Comparison of ENCODE assay signal across 11 mouse cellular contexts in the genomic region with DNA sequence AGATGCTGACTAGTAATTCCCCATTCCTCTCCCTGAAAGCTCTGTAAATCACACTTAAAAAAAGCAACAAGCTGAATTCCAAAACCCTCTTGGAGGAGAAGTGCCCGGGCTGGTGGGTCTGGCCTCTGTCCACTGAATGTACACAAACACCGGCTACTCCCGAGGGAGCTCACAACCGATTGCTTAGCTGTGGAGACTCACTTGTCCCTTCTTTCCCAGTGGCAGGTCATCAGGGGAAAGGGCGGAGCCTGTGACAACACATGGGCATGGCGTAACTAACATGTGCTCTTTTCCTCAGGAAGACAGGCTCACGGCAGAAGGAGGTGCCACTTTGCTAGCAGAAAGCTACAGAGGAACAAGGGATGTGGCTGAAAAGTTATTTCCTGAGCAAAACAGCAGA.
DNase-seq lines count a peak whose midpoint lies in the region; ATAC-seq and TF ChIP-seq lines count a peak whose summit lies in the region.
"Had no signal": no experiment of that assay in that cellular context is flagged by ENCODE, and none has a peak within 500 bp of the region (broad histone marks: within the 10 kb centered on the region; RNA-seq: fewer than 3 reads in every experiment).

No protein-coding gene starts in this region.

- H3K9me3 ChIP-seq in midbrain, embryonic 10.5 days (replicated peaks) = no peaks in the 10 kb centered on the region
- H3K9me3 ChIP-seq in midbrain, embryonic 11.5 days (ENCODE audit: control insufficient read depth, low read length) = no peaks in the 10 kb centered on the region
- no peaks in the 10 kb centered on the region for H3K9me3 ChIP-seq in stomach, postnatal 0 days (ENCODE audit: control insufficient read depth, low read length)
- H3K9me3 ChIP-seq: forebrain, embryonic 13.5 days; kidney, embryonic 15.5 days had no signal

- H3K36me3 ChIP-seq in midbrain, embryonic 10.5 days = no peaks in the 10 kb centered on the region
- no peaks in the 10 kb centered on the region for H3K36me3 ChIP-seq in midbrain, embryonic 11.5 days (ENCODE audit: control insufficient read depth, insufficient read depth, low read length)
- no peaks in the 10 kb centered on the region for H3K36me3 ChIP-seq in stomach, postnatal 0 days (ENCODE audit: control insufficient read depth, insufficient read depth, low read length)
- no peaks in the 10 kb centered on the region for H3K36me3 ChIP-seq in thymus, adult 2 months (ENCODE audit: control insufficient read depth, insufficient read depth, low read length)
- H3K36me3 ChIP-seq: kidney, embryonic 15.5 days had no signal

- H3K4me1 ChIP-seq in midbrain, embryonic 10.5 days = peaks cover 46% of the 10 kb centered on the region
- peaks cover 17% of the 10 kb centered on the region for H3K4me1 ChIP-seq in midbrain, embryonic 11.5 days (ENCODE audit: control insufficient read depth, insufficient read depth, low read length)
- no peaks in the 10 kb centered on the region for H3K4me1 ChIP-seq in stomach, postnatal 0 days (replicated peaks; ENCODE audit: control insufficient read depth, insufficient read depth)
- H3K4me1 ChIP-seq in thymus, adult 2 months (replicated peaks; ENCODE audit: control insufficient read depth, insufficient read depth, low read length) = no peaks in the 10 kb centered on the region
- H3K4me1 ChIP-seq: kidney, embryonic 15.5 days had no signal

- 68% methylated on average over 7 of the region's 7 CpGs for WGBS in midbrain, embryonic 10.5 days
- WGBS in midbrain, embryonic 11.5 days = 62% methylated on average over 7 of the region's 7 CpGs
- 28% methylated on average over 7 of the region's 7 CpGs for WGBS in stomach, postnatal 0 days
- 50% methylated on average over 7 of the region's 7 CpGs for WGBS in thymus, adult 2 months

- H3K4me3 ChIP-seq in midbrain, embryonic 10.5 days = no peak overlapping the region
- H3K4me3 ChIP-seq in midbrain, embryonic 11.5 days (ENCODE audit: low read depth, low read length) = no peak overlapping the region
- no peak overlapping the region for H3K4me3 ChIP-seq in stomach, postnatal 0 days (ENCODE audit: low read depth, low read length)
- no peak overlapping the region for H3K4me3 ChIP-seq in thymus, adult 2 months (ENCODE audit: control insufficient read depth, insufficient read depth, low read length)
- H3K4me3 ChIP-seq: forebrain, embryonic 13.5 days; kidney, embryonic 15.5 days had no signal

- DNase-seq in cerebellum, postnatal 10 days = peak; percentile 7 to 18
- DNase-seq in cerebellum, postnatal 36 days = no peak
- DNase-seq in midbrain, embryonic 10.5 days (ENCODE audit: low spot score) = no peak
- no peak for DNase-seq in midbrain, embryonic 11.5 days (ENCODE audit: low spot score, missing footprints)
- DNase-seq in lung, postnatal 36 days = peak; percentile 14
- DNase-seq in stomach, postnatal 0 days (ENCODE audit: low spot score) = peak; percentile 16
- no peak for DNase-seq in thymus, adult 2 months

- H3K27ac ChIP-seq in midbrain, embryonic 10.5 days (replicated peaks) = peak overlapping the region; percentile 61
- H3K27ac ChIP-seq in midbrain, embryonic 11.5 days (ENCODE audit: low read depth, low read length) = no peak overlapping the region
- no peak overlapping the region for H3K27ac ChIP-seq in stomach, postnatal 0 days (replicated peaks)
- no peak overlapping the region for H3K27ac ChIP-seq in thymus, adult 2 months (ENCODE audit: control insufficient read depth, insufficient read depth, low read length)
- H3K27ac ChIP-seq: forebrain, embryonic 13.5 days; kidney, embryonic 15.5 days; macrophage had no signal

- H3K9ac ChIP-seq in midbrain, embryonic 11.5 days (ENCODE audit: low read length) = no peak overlapping the region
- no peak overlapping the region for H3K9ac ChIP-seq in stomach, postnatal 0 days (ENCODE audit: low read length)
- H3K9ac ChIP-seq: forebrain, embryonic 13.5 days; kidney, embryonic 15.5 days had no signal

- TF ChIP-seq POLR2A in thymus, adult 2 months (IDR thresholded peaks at IDR 0.05; ENCODE audit: control insufficient read depth, extremely low read depth, insufficient read depth, low read length, poor library complexity) = no peak

- H3K27me3 ChIP-seq in midbrain, embryonic 10.5 days (ENCODE audit: low read depth, poor library complexity, severe bottlenecking) = no peaks in the 10 kb centered on the region
- H3K27me3 ChIP-seq in midbrain, embryonic 11.5 days (ENCODE audit: control insufficient read depth, insufficient read depth, low read length) = no peaks in the 10 kb centered on the region
- no peaks in the 10 kb centered on the region for H3K27me3 ChIP-seq in stomach, postnatal 0 days (ENCODE audit: control insufficient read depth, insufficient read depth, low read length)
- no peaks in the 10 kb centered on the region for H3K27me3 ChIP-seq in thymus, adult 2 months (ENCODE audit: control insufficient read depth, insufficient read depth, low read length)
- H3K27me3 ChIP-seq: forebrain, embryonic 13.5 days; kidney, embryonic 15.5 days had no signal

- no peak overlapping the region for H3K4me2 ChIP-seq in midbrain, embryonic 11.5 days
- H3K4me2 ChIP-seq in stomach, postnatal 0 days (replicated peaks; ENCODE audit: low read depth) = no peak overlapping the region
- H3K4me2 ChIP-seq: forebrain, embryonic 13.5 days; kidney, embryonic 15.5 days had no signal

- TF ChIP-seq CTCF in stomach, postnatal 0 days (IDR thresholded peaks at IDR 0.05; ENCODE audit: low read depth) = no peak
- no peak for TF ChIP-seq CTCF in thymus, adult 2 months (IDR thresholded peaks at IDR 0.05; ENCODE audit: borderline replicate concordance, control insufficient read depth, extremely low read depth, insufficient read depth, low read length, poor library complexity)

- no peak for ATAC-seq in midbrain, embryonic 11.5 days (ENCODE audit: low FRiP score)
- ATAC-seq in stomach, postnatal 0 days (ENCODE audit: low FRiP score, low TSS enrichment) = 0 out of 2 replicates have a peak, but pooled peaks have one; percentile 42
- ATAC-seq in erythroid progenitor cell, adult 5-6 weeks (replicated peaks; ENCODE audit: low FRiP score, poor library complexity, severe bottlenecking) = no peak

- no peak for TF ChIP-seq EP300 in stomach, postnatal 0 days (optimal IDR thresholded peaks at IDR 0.05)

Comparison
In these comparisons a context has a peak if more than half of its experiments do, and no peak if none do; other contexts are left out.
1. DNase-seq: peak in cerebellum, postnatal 10 days (2 of 2), lung, postnatal 36 days (single experiment) and stomach, postnatal 0 days (single experiment); none in cerebellum, postnatal 36 days (0 of 2), midbrain, embryonic 10.5 days (single experiment), midbrain, embryonic 11.5 days (single experiment) and thymus, adult 2 months (single experiment).